Mouse (Mus musculus) midbrain, embryonic 12.5 days (tissue): ENCODE measurements around the gene Ror1. TPM values are rescaled to one million over a fixed set of nuclear protein-coding genes. Genes with fewer than 3 reads are reported as not detected.

Experiments
- ATAC-seq: fragments of 200-750 bp; cut with Nextera tagmentation; 2 replicates; pipeline ENCODE4 v1.8.0; 2017; ENCODE audit warnings: low read depth, moderate TSS enrichment, moderate library complexity; ENCODE audit not compliant: low FRiP score
- H3K27ac ChIP-seq: fragments of 300-500 bp; sonication (generic); replicated peaks from 2 replicates; pipeline ENCODE4 v1.5.1; 2016; ENCODE audit warnings: mild to moderate bottlenecking
- H3K27me3 ChIP-seq: fragments of 300-500 bp; sonication (generic); 2 replicates; pipeline ENCODE4 v1.6.1; 2016; ENCODE audit warnings: mild to moderate bottlenecking
- H3K36me3 ChIP-seq: fragments of 300-500 bp; sonication (generic); 2 replicates; pipeline ENCODE4 v1.6.1; 2016
- H3K4me1 ChIP-seq: fragments of 300-500 bp; sonication (generic); 2 replicates; pipeline ENCODE4 v1.6.1; 2016
- H3K4me2 ChIP-seq: fragments of 300-500 bp; sonication (generic); replicated peaks from 2 replicates; pipeline ENCODE4 v1.6.1; 2016; ENCODE audit warnings: mild to moderate bottlenecking, moderate library complexity
- H3K4me3 ChIP-seq: fragments of 300-500 bp; sonication (generic); 2 replicates; pipeline ENCODE4 v1.5.1; 2016; ENCODE audit warnings: mild to moderate bottlenecking
- H3K9ac ChIP-seq: fragments of 300-500 bp; sonication (generic); replicated peaks from 2 replicates; pipeline ENCODE4 v1.6.1; 2016; ENCODE audit warnings: mild to moderate bottlenecking, moderate library complexity
- H3K9me3 ChIP-seq: fragments of 300-500 bp; sonication (generic); 2 replicates; pipeline ENCODE4 v1.6.1; 2016; ENCODE audit warnings: mild to moderate bottlenecking
- WGBS: fragments of 180-500 bp; shearing (Covaris S2); methylation state at CpG from one replicate; pipeline ENCODE4 v1.1.7; 2016; 5-methylcytosine and 5-hydroxymethylcytosine counted together
- polyA plus RNA-seq: library from polyadenylated mRNA; unstranded; fragments of >200 nt; fragmentation: Nextera tagmentation; extraction: Ambion mirVana; gene quantifications from 2 replicates; pipeline ENCODE4 v1.2.1, GENCODE M21; 2016

Gene Ror1
- polyA plus RNA-seq, 1 experiment from 2014 or later = 6.3 TPM

GRCm38 (mm10) chr4:100297678-100298077 lies 202.1 kb downstream of the Ror1 start:
- H3K4me3 ChIP-seq = no peak overlapping the region
- no peak overlapping the region for H3K27ac ChIP-seq
- no peaks in the 10 kb centered on the region for H3K36me3 ChIP-seq
- no peak overlapping the region for H3K4me2 ChIP-seq
- no peaks in the 10 kb centered on the region for H3K9me3 ChIP-seq
- H3K9ac ChIP-seq = no peak overlapping the region
- no peaks in the 10 kb centered on the region for H3K4me1 ChIP-seq
- no peaks in the 10 kb centered on the region for H3K27me3 ChIP-seq
- 83% methylated on average over 6 of the region's 6 CpGs for WGBS
- no peak for ATAC-seq

DNA sequence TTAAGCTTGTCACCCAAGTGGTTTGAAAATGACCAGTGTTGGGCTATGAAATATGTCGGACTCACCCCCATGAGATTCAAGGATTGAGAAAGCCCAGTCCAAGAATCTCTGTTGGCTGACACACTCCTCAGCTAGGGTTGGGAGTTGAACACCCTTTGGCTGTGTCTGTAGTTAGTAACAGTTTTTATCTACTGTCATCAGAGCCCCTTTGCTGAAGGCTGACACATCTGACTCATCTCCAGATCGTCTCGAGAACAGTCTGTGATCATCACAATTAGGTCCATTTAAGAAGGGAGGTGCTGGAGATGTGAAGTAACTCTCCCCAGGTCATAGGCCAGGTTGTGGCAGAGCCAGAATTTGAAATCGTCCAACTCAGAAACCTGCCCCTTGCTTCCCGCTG lies 203.0 kb downstream of the Ror1 start:
- no peak overlapping the region for H3K4me3 ChIP-seq
- no peak for ATAC-seq
- no peak overlapping the region for H3K4me2 ChIP-seq
- no peaks in the 10 kb centered on the region for H3K9me3 ChIP-seq
- H3K27me3 ChIP-seq = no peaks in the 10 kb centered on the region
- 90% methylated on average over 5 of the region's 5 CpGs for WGBS
- H3K27ac ChIP-seq = no peak overlapping the region
- peaks cover 4% of the 10 kb centered on the region; the same call in 1 of the 2 replicates for H3K4me1 ChIP-seq
- no peak overlapping the region for H3K9ac ChIP-seq
- H3K36me3 ChIP-seq = no peaks in the 10 kb centered on the region

DNA sequence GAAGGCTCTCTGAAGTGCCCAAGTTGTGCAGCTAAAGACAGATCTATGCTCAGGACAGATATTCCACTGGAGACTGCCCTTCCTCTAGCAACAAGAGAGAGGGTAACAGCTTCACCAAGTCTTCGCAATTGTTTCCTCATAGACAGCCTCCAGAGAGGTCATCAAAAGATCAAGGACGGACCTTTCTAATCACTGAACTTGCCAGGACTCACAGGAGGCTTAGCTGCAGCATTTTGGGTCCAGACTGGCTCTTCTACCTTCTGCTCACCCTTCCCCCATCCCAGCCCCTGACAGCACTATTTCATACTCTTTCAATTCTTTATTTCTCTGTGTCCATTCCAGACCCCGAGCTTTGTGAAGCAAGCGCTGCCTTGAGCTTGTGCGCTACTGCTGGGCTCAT lies 204.6 kb downstream of the Ror1 start:
- Histone ChIP-seq H3K4me2 (no peak overlapping the region), H3K27ac (no peak overlapping the region), H3K9me3 (no peaks in the 10 kb centered on the region), H3K36me3 (no peaks in the 10 kb centered on the region), H3K4me3 (no peak overlapping the region), H3K4me1 (peaks cover 4% of the 10 kb centered on the region; the same call in 1 of the 2 replicates), H3K9ac (no peak overlapping the region), H3K27me3 (no peaks in the 10 kb centered on the region)
- no peak for ATAC-seq
- 87% methylated on average over 5 of the region's 5 CpGs for WGBS

- Histone ChIP-seq H3K36me3 (no peaks in the 10 kb centered on the region), H3K27ac (no peak overlapping the region), H3K9me3 (no peaks in the 10 kb centered on the region), H3K4me2 (no peak overlapping the region), H3K4me1 (peaks cover 4% of the 10 kb centered on the region; the same call in 1 of the 2 replicates), H3K27me3 (no peaks in the 10 kb centered on the region), H3K9ac (no peak overlapping the region), H3K4me3 (no peak overlapping the region)
- no peak for ATAC-seq
- WGBS = 94% methylated on average over 1 of the region's 1 CpGs
Measured at GRCm38 (mm10) chr4:100301423-100301822, 205.8 kb downstream of the Ror1 start.

DNA sequence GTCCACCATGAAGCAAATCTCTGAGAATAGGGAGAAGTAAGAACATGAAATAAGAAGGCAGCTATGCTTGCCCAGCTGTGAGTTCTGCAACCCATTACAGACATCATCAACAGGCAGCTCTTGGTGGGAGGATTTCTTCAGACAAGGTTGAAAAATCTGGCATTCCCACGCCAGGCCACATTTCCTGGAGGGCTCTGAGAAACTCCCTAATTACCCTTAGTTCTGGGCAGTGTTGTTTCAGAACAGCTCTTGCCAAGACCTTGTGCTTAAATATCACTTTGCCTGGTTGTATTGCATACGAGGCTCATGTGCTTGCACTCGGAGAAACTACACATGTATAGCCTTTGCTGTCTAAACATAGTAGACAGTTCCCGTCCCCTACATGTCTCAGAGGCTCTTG lies 211.8 kb downstream of the Ror1 start:
- WGBS = 82% methylated on average over 4 of the region's 4 CpGs
- Histone ChIP-seq H3K4me3 (no peak overlapping the region), H3K27ac (no peak overlapping the region), H3K4me2 (no peak overlapping the region), H3K4me1 (peaks cover 4% of the 10 kb centered on the region; the same call in 1 of the 2 replicates), H3K9me3 (no peaks in the 10 kb centered on the region), H3K27me3 (no peaks in the 10 kb centered on the region), H3K9ac (no peak overlapping the region), H3K36me3 (no peaks in the 10 kb centered on the region)
- no peak for ATAC-seq

DNA sequence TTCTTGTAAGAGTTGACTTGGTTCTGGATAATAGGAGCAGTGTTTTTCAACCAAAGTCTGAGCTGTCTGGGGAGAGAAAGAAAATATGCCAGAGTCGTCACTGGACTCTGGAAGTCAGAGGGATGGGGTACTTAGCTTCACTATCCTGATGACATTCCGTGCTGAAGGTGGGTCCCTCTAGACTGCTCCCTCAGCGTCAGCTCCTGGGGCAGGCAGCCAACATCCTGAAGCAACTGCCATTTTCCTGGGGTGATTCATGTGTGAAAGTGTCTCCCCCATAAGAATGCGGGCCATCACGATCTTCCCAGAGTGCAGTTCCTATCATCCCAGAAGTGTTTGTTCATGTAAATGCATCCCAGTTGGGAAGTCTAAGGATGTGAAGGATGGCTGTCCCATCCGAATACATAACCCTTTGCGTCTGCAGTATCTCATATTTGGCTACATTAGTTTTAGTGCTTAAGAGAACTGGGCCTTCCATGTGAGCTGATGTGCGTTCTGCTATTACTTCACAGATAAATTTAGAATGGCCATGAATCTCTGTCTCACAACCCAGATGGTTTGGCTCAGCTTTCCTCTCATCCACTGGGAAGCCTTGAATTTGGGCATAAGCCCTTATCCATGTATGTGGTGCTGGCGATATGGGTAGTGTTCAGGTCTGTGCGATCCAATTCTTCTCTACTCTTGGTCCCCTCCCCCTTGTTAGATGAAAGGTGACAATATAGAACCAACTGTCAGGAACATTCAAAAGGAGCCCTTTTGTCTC lies 216.4 kb downstream of the Ror1 start:
- Histone ChIP-seq H3K36me3 (no peaks in the 10 kb centered on the region), H3K4me2 (no peak overlapping the region), H3K9ac (no peak overlapping the region), H3K9me3 (no peaks in the 10 kb centered on the region), H3K27ac (no peak overlapping the region), H3K4me1 (no peaks in the 10 kb centered on the region), H3K4me3 (no peak overlapping the region), H3K27me3 (no peaks in the 10 kb centered on the region)
- 89% methylated on average over 10 of the region's 10 CpGs for WGBS
- ATAC-seq = no peak

DNA sequence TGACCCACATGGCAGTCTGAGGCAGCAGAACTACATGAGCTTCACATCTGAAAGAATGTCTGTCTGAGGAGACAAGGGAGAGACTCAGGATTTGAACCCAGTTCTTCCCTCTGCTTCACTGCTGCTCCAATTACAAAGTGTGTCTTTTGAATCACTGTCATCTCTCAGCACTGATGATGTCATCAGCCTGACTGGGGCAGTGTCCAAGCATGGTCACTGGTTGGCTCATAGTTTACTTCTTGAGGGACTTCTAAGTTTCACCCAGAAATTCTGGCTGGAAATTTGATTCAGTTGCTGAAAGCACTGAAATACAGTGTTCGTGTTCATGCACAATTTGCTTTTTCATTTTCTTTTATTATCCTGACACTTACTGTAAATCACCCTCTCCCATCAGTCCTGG lies 219.5 kb downstream of the Ror1 start:
- H3K4me3 ChIP-seq = no peak overlapping the region
- 0 out of 2 replicates have a peak, but pooled peaks cover 2% of the 10 kb centered on the region for H3K9me3 ChIP-seq
- H3K9ac ChIP-seq = no peak overlapping the region
- no peaks in the 10 kb centered on the region for H3K36me3 ChIP-seq
- H3K4me1 ChIP-seq = no peaks in the 10 kb centered on the region
- ATAC-seq = no peak
- H3K4me2 ChIP-seq = no peak overlapping the region
- no peak overlapping the region for H3K27ac ChIP-seq
- 87% methylated on average over 1 of the region's 1 CpGs for WGBS
- no peaks in the 10 kb centered on the region for H3K27me3 ChIP-seq

GRCm38 (mm10) chr4:100321758-100322157 lies 226.2 kb downstream of the Ror1 start:
- no peaks in the 10 kb centered on the region for H3K4me1 ChIP-seq
- H3K27ac ChIP-seq = no peak overlapping the region
- no peaks in the 10 kb centered on the region for H3K27me3 ChIP-seq
- no peak overlapping the region for H3K9ac ChIP-seq
- H3K4me2 ChIP-seq = no peak overlapping the region
- 0 out of 2 replicates have a peak, but pooled peaks cover 2% of the 10 kb centered on the region for H3K9me3 ChIP-seq
- no peaks in the 10 kb centered on the region for H3K36me3 ChIP-seq
- 77% methylated on average over 6 of the region's 6 CpGs for WGBS
- ATAC-seq = no peak
- H3K4me3 ChIP-seq = no peak overlapping the region

DNA sequence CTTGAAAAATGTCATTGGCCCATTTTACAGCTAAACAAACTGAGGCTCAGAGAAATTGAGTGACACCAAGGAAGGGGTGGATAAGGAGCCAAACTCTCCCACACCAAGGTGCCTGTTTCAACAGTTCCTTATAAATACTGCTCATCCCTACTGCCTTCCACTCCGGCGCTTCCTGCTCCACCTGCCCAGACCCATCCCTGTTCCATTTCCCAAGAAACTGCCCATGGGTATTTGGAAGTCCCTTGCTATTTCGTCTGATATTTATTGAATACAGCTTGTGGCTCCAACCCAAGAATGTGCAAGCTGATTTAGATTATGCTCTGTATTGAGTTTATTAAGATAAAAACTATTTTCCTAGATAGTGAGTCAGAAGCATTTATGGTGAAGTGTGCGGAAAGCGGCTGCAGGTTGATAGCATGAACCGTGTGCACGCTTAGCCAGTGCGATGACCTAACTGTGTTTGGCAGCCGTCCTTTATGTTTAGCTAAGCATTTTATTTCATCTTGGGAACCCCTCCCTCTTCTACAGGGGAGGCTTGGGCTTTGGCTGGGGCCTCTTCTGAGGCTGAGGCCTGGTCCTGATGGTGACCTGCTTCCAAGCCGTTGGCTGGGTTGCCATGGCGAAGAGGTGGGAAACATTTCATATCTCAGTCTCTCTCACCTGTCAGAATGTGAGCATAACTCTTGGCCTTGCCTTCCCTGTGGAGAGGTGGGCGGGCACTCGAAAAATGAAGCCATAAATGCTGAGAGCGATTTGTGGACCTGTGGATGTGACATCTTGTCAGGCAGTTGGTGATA lies 229.3 kb downstream of the Ror1 start:
- WGBS = 89% methylated on average over 14 of the region's 14 CpGs
- Histone ChIP-seq H3K4me2 (no peak overlapping the region), H3K27me3 (peaks cover 7% of the 10 kb centered on the region), H3K36me3 (no peaks in the 10 kb centered on the region), H3K9me3 (no peaks in the 10 kb centered on the region), H3K4me1 (no peaks in the 10 kb centered on the region), H3K4me3 (no peak overlapping the region), H3K9ac (no peak overlapping the region), H3K27ac (no peak overlapping the region)
- no peak for ATAC-seq

GRCm38 (mm10) chr4:100328361-100328970 lies 232.9 kb downstream of the Ror1 start:
- Histone ChIP-seq H3K9ac (no peak overlapping the region), H3K9me3 (no peaks in the 10 kb centered on the region), H3K4me3 (no peak overlapping the region), H3K36me3 (no peaks in the 10 kb centered on the region), H3K4me2 (no peak overlapping the region), H3K4me1 (no peaks in the 10 kb centered on the region), H3K27me3 (peaks cover 25% of the 10 kb centered on the region), H3K27ac (no peak overlapping the region)
- 54% methylated on average over 4 of the region's 4 CpGs for WGBS
- no peak for ATAC-seq

DNA sequence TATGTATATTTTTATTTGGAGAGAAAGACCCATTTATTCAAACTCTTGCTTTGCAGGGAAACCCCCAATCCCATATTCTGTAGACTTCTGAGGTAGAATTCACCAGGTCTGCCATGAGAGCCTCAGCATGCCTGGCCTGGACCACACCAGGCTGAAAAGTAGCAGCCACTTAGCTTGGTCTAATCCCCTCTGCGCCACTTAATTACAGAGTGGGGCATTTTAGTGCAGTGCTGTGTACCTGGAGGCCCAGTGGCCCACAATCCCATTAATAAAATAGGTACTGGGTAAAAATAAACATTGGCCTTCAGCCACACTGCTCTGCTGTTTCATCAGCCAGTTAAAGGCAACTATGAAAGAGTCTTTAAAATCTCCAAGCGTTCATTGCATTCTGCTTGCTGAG lies 239.6 kb downstream of the Ror1 start:
- H3K27me3 ChIP-seq = peaks cover 52% of the 10 kb centered on the region
- no peaks in the 10 kb centered on the region for H3K4me1 ChIP-seq
- H3K4me2 ChIP-seq = no peak overlapping the region
- H3K27ac ChIP-seq = no peak overlapping the region
- no peak for ATAC-seq
- WGBS = 28% methylated on average over 2 of the region's 2 CpGs
- H3K4me3 ChIP-seq = no peak overlapping the region
- H3K9me3 ChIP-seq = no peaks in the 10 kb centered on the region
- no peak overlapping the region for H3K9ac ChIP-seq
- H3K36me3 ChIP-seq = no peaks in the 10 kb centered on the region

DNA sequence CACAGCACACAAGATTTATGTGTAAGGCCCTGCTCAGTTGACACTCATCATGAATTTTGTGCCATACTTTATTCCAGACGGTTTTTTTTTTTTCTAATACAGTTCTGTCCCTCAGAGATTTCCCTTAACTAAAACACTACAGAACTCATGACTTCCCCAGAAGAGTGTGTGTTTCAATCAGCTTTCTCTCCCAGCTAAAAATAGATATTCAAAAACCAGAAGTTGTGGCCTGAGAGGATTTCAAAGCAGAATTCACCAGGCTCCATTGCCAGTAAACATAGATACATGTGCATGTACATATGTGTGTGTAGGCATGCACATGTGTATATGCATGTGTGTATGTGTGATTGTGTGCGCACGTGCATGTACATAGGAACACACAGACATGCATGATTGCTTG lies 252.2 kb downstream of the Ror1 start:
- Histone ChIP-seq H3K27ac (no peak overlapping the region), H3K4me3 (no peak overlapping the region), H3K36me3 (no peaks in the 10 kb centered on the region), H3K27me3 (peaks cover under 1% of the 10 kb centered on the region; the same call in 1 of the 2 replicates), H3K9ac (no peak overlapping the region), H3K4me1 (no peaks in the 10 kb centered on the region), H3K4me2 (no peak overlapping the region), H3K9me3 (no peaks in the 10 kb centered on the region)
- ATAC-seq = no peak
- 85% methylated on average over 3 of the region's 3 CpGs for whole genome bisulfite sequencing
